Mouse (Mus musculus): ENCODE data around the gene Mbtps2. TPM values are rescaled to one million over a fixed set of nuclear protein-coding genes. Genes with fewer than 3 reads are reported as not detected.

The Mbtps2 gene
- polyA plus RNA-seq, 1 experiment, result 6.3 TPM

DNA sequence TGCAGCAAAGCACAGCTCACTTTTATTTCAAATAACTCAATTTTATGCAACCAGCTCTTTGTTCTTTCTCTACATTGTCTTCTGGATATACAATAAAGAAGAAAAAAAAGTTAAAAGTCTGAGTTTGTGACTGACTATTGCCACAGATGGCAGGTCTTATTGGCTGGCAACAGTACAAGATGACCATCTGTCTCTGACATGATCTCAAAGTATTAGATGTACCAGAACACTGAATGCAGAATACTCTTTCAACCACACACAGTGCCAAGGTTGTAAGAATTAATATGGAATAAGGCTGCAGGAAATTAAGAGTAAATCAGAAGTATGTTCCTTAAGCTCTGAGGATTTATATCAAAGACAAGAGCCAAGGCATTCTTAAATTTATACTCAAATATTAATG, 12.1 kb downstream of the Mbtps2 start:
- no peaks in the 10 kb centered on the region for H3K4me1 ChIP-seq (ENCODE audit: control insufficient read depth, insufficient read depth, insufficient read length, low read length)
- no peak overlapping the region for H3K4me3 ChIP-seq (ENCODE audit: insufficient read depth, low read depth, low read length)
- H3K27ac ChIP-seq (replicated peaks; ENCODE audit: low read depth, low read length), result no peak overlapping the region

DNA sequence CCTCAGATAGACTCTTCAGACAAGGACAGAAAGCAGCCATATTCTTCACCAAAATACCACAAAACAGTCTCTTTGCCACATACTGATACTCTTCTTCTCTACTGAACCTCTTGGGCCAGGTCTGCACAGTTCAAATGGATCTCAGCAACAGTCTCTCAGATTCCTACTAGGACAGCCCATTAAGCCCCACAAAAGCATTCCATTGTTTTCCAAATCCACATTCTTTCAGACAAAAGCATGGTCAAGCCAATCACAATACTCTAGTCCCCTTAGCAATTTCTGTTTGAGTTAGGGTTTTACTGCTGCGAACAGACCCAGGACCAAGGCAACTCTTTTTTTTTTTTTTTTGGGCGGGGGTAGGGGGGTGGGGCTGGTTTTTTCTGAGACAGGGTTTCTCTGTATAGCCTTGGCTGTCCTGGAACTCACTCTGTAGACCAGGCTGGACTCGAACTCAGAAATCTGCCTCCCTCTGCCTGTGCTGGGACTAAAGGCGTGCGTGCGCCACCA, 19.4 kb downstream of the Mbtps2 start:
- no peak overlapping the region for H3K27ac ChIP-seq (replicated peaks; ENCODE audit: low read depth, low read length)
- no peaks in the 10 kb centered on the region for H3K4me1 ChIP-seq (ENCODE audit: control insufficient read depth, insufficient read depth, insufficient read length, low read length)
- no peak overlapping the region for H3K4me3 ChIP-seq (ENCODE audit: insufficient read depth, low read depth, low read length)

DNA sequence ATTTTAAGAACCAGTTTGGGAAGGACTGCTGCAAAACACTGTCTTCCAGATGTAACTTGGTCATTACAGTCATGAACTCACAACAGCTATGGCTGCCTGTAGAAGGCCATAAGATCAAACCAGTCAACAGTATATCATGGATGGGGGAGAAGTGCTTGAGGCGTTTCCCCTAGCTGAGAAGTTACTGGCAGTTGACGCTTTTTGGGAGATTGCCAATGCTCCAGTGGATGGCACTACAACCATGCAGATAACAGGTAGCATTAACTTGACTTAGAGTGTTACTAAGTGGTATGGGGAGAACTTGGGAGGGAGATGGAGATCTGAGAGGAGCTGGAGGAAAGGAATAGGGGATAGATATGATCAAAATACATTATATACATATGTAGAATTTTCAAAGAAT, 23.8 kb downstream of the Mbtps2 start:
- H3K27ac ChIP-seq (replicated peaks; ENCODE audit: low read depth, low read length), result no peak overlapping the region
- no peak overlapping the region for H3K4me3 ChIP-seq (ENCODE audit: insufficient read depth, low read depth, low read length)
- H3K4me1 ChIP-seq (ENCODE audit: control insufficient read depth, insufficient read depth, insufficient read length, low read length), result no peaks in the 10 kb centered on the region

DNA sequence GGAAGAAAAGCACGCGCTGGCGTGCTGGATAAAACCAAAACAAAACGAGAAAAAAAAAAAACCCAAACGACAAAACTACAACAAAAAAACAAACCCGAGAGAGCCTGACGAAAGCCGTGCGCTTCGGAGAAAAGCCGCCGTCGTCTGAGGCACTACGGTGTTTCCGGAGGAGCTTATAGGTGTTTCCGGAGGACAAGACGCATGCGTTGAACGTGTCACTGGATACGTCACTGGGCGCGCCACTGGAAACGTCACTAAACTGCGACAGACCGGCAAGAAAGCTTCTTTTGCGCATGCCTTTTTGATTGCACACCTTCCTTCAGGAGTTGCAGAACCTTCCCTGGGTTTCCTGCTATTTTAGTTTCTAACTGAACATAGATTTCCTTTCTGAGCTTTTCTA, 29.7 kb downstream of the Mbtps2 start, which contains the start of gene Yy2:
Yy2 (minus strand) TSS at position 146 of the 400 bp plus-strand sequence.
- Histone ChIP-seq H3K4me3 (ENCODE audit: insufficient read depth, low read depth, low read length) (no peak within 1 kb of the TSS), H3K4me1 (ENCODE audit: control insufficient read depth, insufficient read depth, insufficient read length, low read length) (no peaks in the 10 kb centered on the region), H3K27ac (replicated peaks; ENCODE audit: low read depth, low read length) (no peak within 1 kb of the TSS)

DNA sequence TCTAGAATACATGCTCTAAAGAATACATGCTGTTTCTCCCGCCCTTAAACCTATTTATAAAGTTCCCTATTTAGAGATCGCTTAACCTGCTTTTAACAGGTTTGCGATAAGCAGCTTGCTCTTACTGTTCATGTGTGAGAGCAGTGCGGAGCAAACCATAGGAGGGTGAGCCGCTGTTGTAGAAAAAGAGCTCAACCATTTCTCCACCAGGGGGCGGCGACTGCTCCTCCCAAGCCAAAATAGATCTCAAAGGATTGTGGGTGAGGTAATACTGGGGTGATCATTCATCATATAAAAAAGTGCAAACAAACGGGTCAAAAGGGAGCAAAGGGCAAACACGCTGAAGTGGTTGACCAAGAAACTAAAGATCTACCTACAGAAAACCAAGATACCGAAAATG, 34.7 kb downstream of the Mbtps2 start:
- no peak overlapping the region for H3K4me3 ChIP-seq (ENCODE audit: insufficient read depth, low read depth, low read length)
- H3K27ac ChIP-seq (replicated peaks; ENCODE audit: low read depth, low read length), result no peak overlapping the region
- H3K4me1 ChIP-seq (ENCODE audit: control insufficient read depth, insufficient read depth, insufficient read length, low read length), result no peaks in the 10 kb centered on the region

DNA sequence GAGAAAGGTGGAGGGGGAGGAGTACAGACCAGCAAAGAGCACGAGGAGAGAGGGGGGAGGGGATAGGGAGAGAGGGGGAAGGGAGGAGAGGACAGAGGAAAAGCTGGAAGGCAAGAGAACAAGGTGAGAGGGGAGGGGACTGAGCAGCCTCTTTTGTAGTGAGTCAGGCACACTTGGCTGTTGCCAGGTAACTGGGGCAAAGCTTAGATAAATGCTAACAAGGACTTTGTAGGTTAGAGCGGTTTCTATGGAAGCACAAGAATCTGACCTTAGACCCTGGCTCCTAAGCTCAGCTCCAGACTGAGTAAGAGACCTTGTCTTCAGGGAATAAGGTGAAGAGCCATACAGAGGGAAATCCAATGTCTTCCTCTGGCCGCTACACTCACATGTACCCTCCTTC, 51.4 kb downstream of the Mbtps2 start:
- Histone ChIP-seq H3K4me1 (ENCODE audit: control insufficient read depth, insufficient read depth, insufficient read length, low read length) (no peaks in the 10 kb centered on the region), H3K27ac (replicated peaks; ENCODE audit: low read depth, low read length) (no peak overlapping the region), H3K4me3 (ENCODE audit: insufficient read depth, low read depth, low read length) (no peak overlapping the region)

DNA sequence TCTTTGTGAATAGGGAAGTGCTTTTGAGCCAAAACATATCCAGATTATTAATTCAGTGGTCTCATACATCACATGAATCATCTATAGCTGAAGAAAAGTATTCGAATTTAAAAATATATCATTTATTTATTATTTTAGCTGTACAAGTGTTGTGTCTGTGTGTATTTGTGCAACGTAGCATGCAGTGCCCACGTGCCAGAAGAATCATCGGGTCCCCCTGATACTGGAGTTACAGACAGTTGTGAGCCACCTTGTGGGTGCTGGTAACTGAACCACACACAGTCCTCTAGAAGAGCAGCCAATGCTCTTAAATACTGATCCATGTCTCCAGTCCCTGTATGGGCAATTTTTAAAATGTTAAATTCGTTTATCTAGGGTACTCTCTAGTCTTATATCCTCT, 92.1 kb downstream of the Mbtps2 start:
- no peak overlapping the region for H3K27ac ChIP-seq (replicated peaks; ENCODE audit: low read depth, low read length)
- no peak overlapping the region for H3K4me3 ChIP-seq (ENCODE audit: insufficient read depth, low read depth, low read length)
- no peaks in the 10 kb centered on the region for H3K4me1 ChIP-seq (ENCODE audit: control insufficient read depth, insufficient read depth, insufficient read length, low read length)

DNA sequence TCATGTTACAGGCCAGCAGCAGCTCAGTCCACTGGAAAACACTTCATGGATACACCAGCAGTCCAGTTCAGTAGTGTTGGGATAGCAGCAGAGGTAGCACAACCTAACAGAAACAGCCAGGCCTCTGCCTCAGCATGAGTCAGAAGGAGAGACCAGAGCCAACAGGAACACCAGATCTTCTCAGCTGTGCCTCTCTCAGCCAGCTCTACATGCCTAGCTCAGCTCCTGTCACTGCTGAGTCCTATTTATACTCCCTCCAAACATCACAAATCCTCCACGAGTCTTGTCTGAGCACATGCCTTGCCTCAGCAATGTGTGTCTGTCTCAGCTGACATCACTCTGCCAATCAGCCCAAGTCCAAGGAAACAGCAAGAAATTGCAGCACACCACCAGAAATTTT, 94.0 kb downstream of the Mbtps2 start:
- no peak overlapping the region for H3K27ac ChIP-seq (replicated peaks; ENCODE audit: low read depth, low read length)
- no peaks in the 10 kb centered on the region for H3K4me1 ChIP-seq (ENCODE audit: control insufficient read depth, insufficient read depth, insufficient read length, low read length)
- H3K4me3 ChIP-seq (ENCODE audit: insufficient read depth, low read depth, low read length), result no peak overlapping the region

DNA sequence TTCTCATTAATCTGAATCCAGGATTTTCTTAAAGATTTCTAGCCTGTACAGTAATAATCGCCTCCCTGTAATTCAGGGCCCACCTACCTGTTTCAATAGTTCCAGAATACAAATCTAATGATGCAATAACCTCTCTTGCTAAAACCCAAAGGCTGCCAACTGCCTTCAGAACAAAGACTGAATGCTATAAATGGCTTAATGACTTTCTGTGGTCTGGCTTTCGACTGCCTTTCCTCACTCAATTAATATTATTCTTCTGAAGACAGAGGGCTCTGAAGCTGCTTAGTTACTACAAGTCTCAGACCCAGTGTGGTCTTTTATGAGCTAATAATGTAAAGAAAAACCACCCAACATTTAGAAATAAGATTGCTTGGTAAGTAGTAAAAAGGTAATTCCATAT, 96.6 kb downstream of the Mbtps2 start:
- Histone ChIP-seq H3K4me3 (ENCODE audit: insufficient read depth, low read depth, low read length) (no peak overlapping the region), H3K4me1 (ENCODE audit: control insufficient read depth, insufficient read depth, insufficient read length, low read length) (no peaks in the 10 kb centered on the region), H3K27ac (replicated peaks; ENCODE audit: low read depth, low read length) (no peak overlapping the region)

DNA sequence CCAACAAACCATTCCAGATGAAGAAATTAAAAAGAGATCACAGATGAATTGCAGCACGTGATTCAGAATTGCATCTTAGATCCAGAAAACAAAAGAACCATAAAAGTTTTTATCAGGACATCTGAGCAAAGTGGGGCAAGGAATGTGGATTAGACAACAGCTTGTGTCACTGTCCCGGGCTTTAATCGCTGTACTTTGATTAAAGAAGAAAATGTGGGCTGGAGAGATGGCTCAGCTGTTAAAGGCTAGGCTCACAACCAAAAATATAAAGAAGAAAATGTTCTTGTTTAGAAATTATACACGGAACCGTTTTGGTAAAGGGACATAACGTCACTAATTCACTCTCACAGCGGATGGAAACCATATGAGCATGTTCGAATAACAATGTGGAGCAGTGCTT, 98.5 kb downstream of the Mbtps2 start:
- no peaks in the 10 kb centered on the region for H3K4me1 ChIP-seq (ENCODE audit: control insufficient read depth, insufficient read depth, insufficient read length, low read length)

DNA sequence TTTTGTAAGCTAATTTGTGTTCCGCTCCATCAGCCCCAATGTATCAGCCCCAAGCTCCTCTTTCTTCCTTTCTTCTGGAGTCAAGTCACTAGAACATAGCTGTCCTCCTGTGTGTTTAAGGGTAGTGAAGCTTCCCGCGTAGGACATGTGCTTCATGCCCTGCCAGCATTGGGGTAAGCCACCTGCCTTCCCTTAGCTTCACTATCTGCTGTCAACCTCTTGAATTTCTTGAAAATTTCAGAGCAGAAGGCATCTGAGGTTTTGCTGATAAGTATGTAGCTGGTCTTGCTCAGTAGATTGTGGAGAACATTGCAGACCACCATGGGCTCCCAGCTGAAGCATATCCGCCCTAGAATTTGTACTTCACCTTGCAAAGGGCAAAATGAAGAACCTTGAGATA, 105.4 kb downstream of the Mbtps2 start:
- Histone ChIP-seq H3K4me1 (ENCODE audit: control insufficient read depth, insufficient read depth, insufficient read length, low read length) (no peaks in the 10 kb centered on the region), H3K4me3 (ENCODE audit: insufficient read depth, low read depth, low read length) (no peak overlapping the region), H3K27ac (replicated peaks; ENCODE audit: low read depth, low read length) (no peak overlapping the region)

More for the DNA sequence above, 98.5 kb downstream of the Mbtps2 start:
- H3K27ac ChIP-seq (replicated peaks; ENCODE audit: low read depth, low read length), result no peak overlapping the region
- H3K4me3 ChIP-seq (ENCODE audit: insufficient read depth, low read depth, low read length), result no peak overlapping the region

DNA sequence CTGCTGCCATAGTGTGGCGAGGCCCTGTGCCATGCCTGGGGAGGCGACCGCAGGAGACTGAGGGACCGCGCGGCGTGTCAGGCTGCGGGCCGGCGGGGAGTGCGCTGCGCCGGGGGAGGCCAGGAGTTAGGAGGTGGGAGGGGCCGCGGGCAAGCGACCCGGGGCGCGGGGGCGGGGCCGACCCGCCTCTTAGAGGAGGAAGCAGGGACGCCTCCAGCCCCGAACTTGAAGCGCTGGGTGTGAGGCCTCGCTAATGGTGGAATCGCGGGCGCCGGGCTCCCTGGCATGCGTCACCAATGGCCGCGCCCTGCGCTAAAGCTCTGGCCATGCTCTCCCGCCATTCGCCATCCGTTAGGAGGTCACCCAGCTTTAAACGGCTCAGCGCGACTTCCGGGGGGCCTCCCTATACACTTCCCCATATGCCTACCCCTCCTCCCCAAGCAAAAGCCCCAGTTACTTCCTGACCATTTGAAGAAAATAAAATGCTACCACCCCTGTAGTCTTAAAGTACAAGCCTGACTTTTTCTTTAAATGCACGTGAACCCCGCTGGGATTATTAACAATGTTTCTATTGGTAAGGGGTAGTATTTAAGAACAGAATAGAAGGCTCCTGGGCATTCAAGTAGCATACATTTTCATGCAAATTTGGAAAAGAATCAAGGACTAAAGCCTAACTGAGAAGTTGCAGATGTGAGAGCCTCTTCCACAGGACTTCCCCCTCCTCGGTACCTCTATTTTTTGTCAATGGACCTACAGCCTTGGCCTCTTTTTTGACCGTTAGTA, 106.4 kb downstream of the Mbtps2 start, which contains the start of gene Sms:
Sms (minus strand) TSS at position 344 of the 783 bp plus-strand sequence.
- H3K27ac ChIP-seq (replicated peaks; ENCODE audit: low read depth, low read length), result 0 out of 2 replicates have a peak within 1 kb of the TSS, but pooled peaks have one; percentile 5
- H3K4me3 ChIP-seq (ENCODE audit: insufficient read depth, low read depth, low read length), result peak within 1 kb of the TSS; percentile 76
- no peaks in the 10 kb centered on the region for H3K4me1 ChIP-seq (ENCODE audit: control insufficient read depth, insufficient read depth, insufficient read length, low read length)

DNA sequence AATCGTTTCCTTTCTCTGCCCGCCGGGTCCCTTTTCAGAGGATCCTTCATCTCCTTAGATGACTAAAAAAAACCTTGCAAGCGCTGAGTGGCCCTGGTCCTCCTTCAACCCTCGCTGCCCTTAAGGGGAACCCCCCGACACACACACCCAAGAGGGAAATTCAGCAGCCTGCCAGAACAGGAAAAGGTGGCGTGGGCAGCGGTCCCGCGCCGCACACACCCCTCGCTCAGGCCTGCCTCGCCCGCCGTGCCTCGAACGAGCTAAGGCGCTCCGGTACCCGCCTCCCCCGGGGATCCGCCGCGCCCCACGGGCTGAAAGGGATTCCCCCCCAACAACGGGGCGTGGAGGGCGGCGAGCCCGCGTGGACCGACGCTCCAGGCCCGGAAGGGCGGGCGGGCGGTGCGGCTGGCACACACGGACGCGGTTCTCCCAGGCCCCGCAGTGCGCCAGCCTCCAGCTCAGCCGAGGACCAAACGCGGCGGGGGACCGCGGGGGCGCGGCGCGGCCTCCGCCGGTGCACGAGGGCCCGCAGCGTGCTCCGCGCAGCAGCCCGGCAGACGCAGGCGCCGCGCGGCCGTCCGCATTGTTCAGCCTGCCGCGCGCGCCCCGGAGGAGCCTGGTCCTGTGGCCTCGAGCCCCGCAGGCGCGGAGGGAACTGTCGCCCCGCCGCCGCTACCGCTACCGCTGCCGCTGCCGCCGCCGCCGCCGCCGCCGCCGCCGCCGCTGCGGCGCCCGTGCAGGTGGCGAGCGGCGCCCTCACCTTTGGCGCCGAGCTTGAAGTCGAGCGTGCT, 107.2 kb downstream of the Mbtps2 start:
- Histone ChIP-seq H3K4me3 (ENCODE audit: insufficient read depth, low read depth, low read length) (peak overlapping the region; percentile 76), H3K27ac (replicated peaks; ENCODE audit: low read depth, low read length) (no peak overlapping the region), H3K4me1 (ENCODE audit: control insufficient read depth, insufficient read depth, insufficient read length, low read length) (no peaks in the 10 kb centered on the region)

DNA sequence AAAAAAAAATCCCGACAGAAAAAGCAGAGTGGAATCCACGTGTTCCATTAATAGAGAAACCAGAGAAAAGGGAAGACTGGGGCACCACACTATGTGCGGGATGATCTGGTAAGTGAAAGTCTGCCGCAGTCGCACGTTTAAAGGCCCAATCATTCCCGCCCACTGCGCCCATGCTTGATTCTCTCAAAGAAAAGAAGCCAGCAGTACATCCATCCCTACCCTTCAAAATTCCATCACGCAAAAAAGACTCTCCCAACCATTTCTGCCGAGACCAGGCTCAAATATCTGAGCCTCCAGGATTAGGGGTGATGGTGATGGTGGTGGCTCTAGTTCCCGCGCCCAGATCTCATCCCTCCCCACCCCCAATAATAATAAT, 107.8 kb downstream of the Mbtps2 start:
- Histone ChIP-seq H3K27ac (replicated peaks; ENCODE audit: low read depth, low read length) (no peak overlapping the region), H3K4me3 (ENCODE audit: insufficient read depth, low read depth, low read length) (peak overlapping the region; percentile 76)

DNA sequence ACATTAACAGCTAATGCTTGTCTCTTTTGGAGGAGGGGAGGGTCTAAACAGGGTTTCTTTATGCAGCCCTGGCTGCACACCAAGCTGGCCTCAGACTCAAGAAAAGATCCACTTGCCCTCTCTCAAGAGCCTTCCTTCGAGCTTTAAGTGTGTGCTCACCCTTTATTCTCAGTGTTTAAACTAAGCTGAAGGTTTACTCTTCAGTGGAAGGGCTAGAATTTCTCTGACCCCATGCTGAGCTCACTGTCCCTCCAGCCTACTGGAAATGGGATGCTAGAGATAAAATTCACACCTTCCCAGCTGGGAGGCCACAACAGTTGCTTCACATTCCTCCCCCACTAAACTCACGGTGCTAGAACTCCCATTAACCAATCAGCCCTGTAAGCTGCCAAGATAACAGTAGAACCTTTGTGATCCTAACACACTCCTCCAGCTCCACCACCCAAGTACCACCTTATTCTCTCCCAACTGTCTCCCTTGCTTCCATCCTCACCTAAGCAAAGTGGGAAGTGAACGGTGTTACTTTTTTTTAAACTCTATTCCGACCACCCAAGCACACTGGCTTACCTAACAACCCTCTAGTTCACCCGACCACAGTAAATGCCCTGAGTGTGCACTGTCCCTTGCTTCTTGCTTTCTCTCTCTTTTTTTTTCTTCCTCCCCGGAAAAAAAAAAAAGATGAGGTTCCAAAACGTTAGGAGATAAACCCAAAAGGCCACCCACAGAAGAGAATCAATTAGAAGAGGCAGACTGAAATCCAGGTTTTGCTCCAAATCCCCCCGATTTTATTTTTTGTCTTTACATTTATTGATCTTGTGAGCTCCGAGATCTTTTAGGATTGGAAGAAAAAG, 108.4 kb downstream of the Mbtps2 start:
- Histone ChIP-seq H3K4me3 (ENCODE audit: insufficient read depth, low read depth, low read length) (0 out of 2 replicates have a peak overlapping the region, but pooled peaks have one; percentile 76), H3K4me1 (ENCODE audit: control insufficient read depth, insufficient read depth, insufficient read length, low read length) (no peaks in the 10 kb centered on the region), H3K27ac (replicated peaks; ENCODE audit: low read depth, low read length) (no peak overlapping the region)

More for the DNA sequence above, 107.8 kb downstream of the Mbtps2 start:
- H3K4me1 ChIP-seq (ENCODE audit: control insufficient read depth, insufficient read depth, insufficient read length, low read length), result no peaks in the 10 kb centered on the region

Data from brown adipose tissue, adult 24 weeks (tissue).